Mouse (Mus musculus): ENCODE measurements around the gene Patl2. TPM values are rescaled to one million over a fixed set of nuclear protein-coding genes. Genes with fewer than 3 reads are reported as not detected.
"Not testable (repeated sequence)": the region's sequence is repeated elsewhere in the genome, so short reads cannot be mapped to it uniquely, and the experiment has no call there.

Gene Patl2
- total RNA-seq (2021): not detected
- long read RNA-seq, experiment 1: 0 reads
- long read RNA-seq, experiment 2, partial matches to known transcripts: 0 of 1 reads
- long read RNA-seq, experiment 2, other reads (novel, unspliced or antisense): 1 of 1 reads

GRCm38 (mm10) chr2:122186106-122186505 is at the start of gene Patl2, which contains the start of gene Terb2:
Gene Patl2 (minus strand): TSS chr2:122186189.
Gene Terb2 (plus strand): TSS chr2:122186272.
- intact Hi-C loops (cut with DNase I; ENCODE audit: low total_unique reads): no loop called here
- DNase-seq: no peak

GRCm38 (mm10) chr2:122235425-122235824 is 49.4 kb upstream of the Patl2 start:
- DNase-seq: no peak
- intact Hi-C loops (cut with DNase I; ENCODE audit: low total_unique reads): no loop called here

- DNase-seq: peak; percentile 75
- intact Hi-C loops (cut with DNase I; ENCODE audit: low total_unique reads): no loop called here
Observed at GRCm38 (mm10) chr2:122234611-122235288, 48.8 kb upstream of the Patl2 start, which contains the start of gene Sord. Gene Sord (plus strand): TSS chr2:122234749.

GRCm38 (mm10) chr2:122233759-122234557 is 48.0 kb upstream of the Patl2 start:
- intact Hi-C loops (cut with DNase I; ENCODE audit: low total_unique reads): no loop called here
- no peak for DNase-seq

GRCm38 (mm10) chr2:122233341-122233740 is 47.4 kb upstream of the Patl2 start:
- no peak for DNase-seq
- intact Hi-C loops (cut with DNase I; ENCODE audit: low total_unique reads): no loop called here

- intact Hi-C loops (cut with DNase I; ENCODE audit: low total_unique reads): no loop called here
Observed at GRCm38 (mm10) chr2:122231616-122232015, 45.6 kb upstream of the Patl2 start.

GRCm38 (mm10) chr2:122230395-122230794 is 44.4 kb upstream of the Patl2 start:
- no peak for DNase-seq
- intact Hi-C loops (cut with DNase I; ENCODE audit: low total_unique reads): no loop called here

More at GRCm38 (mm10) chr2:122231616-122232015, 45.6 kb upstream of the Patl2 start:
- no peak for DNase-seq

- intact Hi-C loops (cut with DNase I; ENCODE audit: low total_unique reads): no loop called here
- no peak for DNase-seq
Observed at GRCm38 (mm10) chr2:122223654-122224053, 37.7 kb upstream of the Patl2 start.

- intact Hi-C loops (cut with DNase I; ENCODE audit: low total_unique reads): no loop called here
- no peak for DNase-seq
Observed at GRCm38 (mm10) chr2:122222272-122222671, 36.3 kb upstream of the Patl2 start.

GRCm38 (mm10) chr2:122221798-122222197 is 35.8 kb upstream of the Patl2 start:
- no peak for DNase-seq
- intact Hi-C loops (cut with DNase I; ENCODE audit: low total_unique reads): no loop called here

GRCm38 (mm10) chr2:122221378-122221777 is 35.4 kb upstream of the Patl2 start:
- intact Hi-C loops (cut with DNase I; ENCODE audit: low total_unique reads): no loop called here
- DNase-seq: no peak

GRCm38 (mm10) chr2:122218234-122218633 is 32.2 kb upstream of the Patl2 start:
- DNase-seq: no peak
- intact Hi-C loops (cut with DNase I; ENCODE audit: low total_unique reads): no loop called here

GRCm38 (mm10) chr2:122217075-122217474 is 31.1 kb upstream of the Patl2 start:
- DNase-seq; intact Hi-C loops (cut with DNase I; ENCODE audit: low total_unique reads): not testable (repeated sequence)

- no peak for DNase-seq
- intact Hi-C loops (cut with DNase I; ENCODE audit: low total_unique reads): no loop called here
Observed at GRCm38 (mm10) chr2:122210534-122211228, 24.7 kb upstream of the Patl2 start.

- DNase-seq: no peak
- intact Hi-C loops (cut with DNase I; ENCODE audit: low total_unique reads): no loop called here
Observed at GRCm38 (mm10) chr2:122206440-122207107, 20.6 kb upstream of the Patl2 start.

- DNase-seq: no peak
- intact Hi-C loops (cut with DNase I; ENCODE audit: low total_unique reads): no loop called here
Observed at GRCm38 (mm10) chr2:122201501-122201900, 15.5 kb upstream of the Patl2 start.

GRCm38 (mm10) chr2:122194509-122194929 is 8.5 kb upstream of the Patl2 start:
- no peak for DNase-seq
- intact Hi-C loops (cut with DNase I; ENCODE audit: low total_unique reads): loop anchor here (2.0 to 5.0 kb wide), 2 partner anchors 48 to 108 kb away; no protein-coding TSS in a partner anchor

- DNase-seq: no peak
- intact Hi-C loops (cut with DNase I; ENCODE audit: low total_unique reads): loop anchor here (5.0 kb wide), 1 partner anchor 110 kb away; no protein-coding TSS in a partner anchor
Observed at GRCm38 (mm10) chr2:122191849-122192248, 5.9 kb upstream of the Patl2 start.

GRCm38 (mm10) chr2:122186751-122187150 is 762 bp upstream of the Patl2 start:
- DNase-seq: no peak
- intact Hi-C loops (cut with DNase I; ENCODE audit: low total_unique reads): no loop called here
